Mouse (Mus musculus) heart, adult 10 weeks (tissue): Measurements from ENCODE around the gene Cacnb1. TPM values are rescaled to one million over a fixed set of nuclear protein-coding genes. Genes with fewer than 3 reads are reported as not detected.

Source experiments
- polyA plus RNA-seq: library from polyadenylated mRNA; stranded (reverse); fragments of 350-450 nt; fragmentation: Illumina TruSeq; extraction: RNeasy Lipid Tissue Mini Kit (QIAGEN cat#74804); gene quantifications from one replicate; pipeline ENCODE4 v1.2.3, GENCODE M21; 2014; ENCODE audit warnings: low read depth, low replicate concordance

Gene Cacnb1
- polyA plus RNA-seq = 7.5 TPM

GRCm38 (mm10) chr11:98022555-98023371 lies at the start of gene Cacnb1:
TSS of gene Cacnb1 (minus strand) at chr11:98023034.

GRCm38 (mm10) chr11:98052989-98053834 lies 30.4 kb upstream of the Cacnb1 start, which contains the start of gene Stac2:
TSS of gene Stac2 (minus strand) at chr11:98053462.

GRCm38 (mm10) chr11:98026570-98027296 lies 3.9 kb upstream of the Cacnb1 start, which contains the start of gene Rpl19:
TSS of gene Rpl19 (plus strand) at chr11:98026710.

DNA sequence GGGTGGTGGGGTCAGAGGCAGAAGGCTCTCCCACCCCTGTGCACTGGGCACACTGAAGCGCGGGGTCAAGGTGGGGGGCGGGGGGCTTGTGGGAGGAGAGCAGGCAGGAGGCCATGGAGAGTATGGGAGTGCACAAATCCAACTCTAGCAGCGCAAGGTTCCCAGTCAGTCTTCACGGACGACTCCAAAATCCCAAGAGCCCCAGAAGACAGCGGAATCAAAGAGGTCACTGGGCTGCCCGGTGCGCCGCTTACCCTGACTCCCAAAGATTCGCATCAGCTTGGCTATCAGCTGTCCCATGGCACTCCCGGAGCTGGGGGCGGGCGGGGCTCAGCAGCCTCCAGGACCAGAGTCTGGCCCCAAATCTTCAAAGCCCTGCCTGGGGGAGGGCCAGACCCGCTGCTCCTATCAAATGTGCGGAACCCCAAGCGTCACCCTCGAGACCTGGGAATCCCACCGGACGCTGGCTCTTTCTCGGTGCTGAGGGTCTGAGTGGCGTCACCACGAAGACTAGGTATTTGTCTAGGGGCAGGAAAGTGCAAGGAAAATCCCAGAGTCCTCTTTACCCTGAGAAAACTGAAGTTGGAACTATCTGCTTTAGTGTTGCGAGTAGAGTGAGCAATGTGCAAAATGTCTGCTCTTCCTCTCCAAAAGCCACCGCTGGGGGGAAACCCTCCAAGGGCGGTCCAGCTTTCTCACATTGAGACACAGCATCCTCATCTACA lies 27.1 kb downstream of the Cacnb1 start, which contains the start of gene Arl5c:
Arl5c (minus strand) TSS at position 618 of the 725 bp plus-strand sequence.

GRCm38 (mm10) chr11:97985727-97986677 lies 36.8 kb downstream of the Cacnb1 start, which contains the start of gene Plxdc1:
TSS of gene Plxdc1 (minus strand) at chr11:97986444.

Other genes with a start within 250 kb of the Cacnb1 start
- gene 1700001P01Rik, start 247.1 kb downstream of the Cacnb1 start, polyA plus RNA-seq = not detected
- 536 TPM for gene Rpl23, start 240.6 kb downstream of the Cacnb1 start, polyA plus RNA-seq
- gene Lasp1, start 224.0 kb downstream of the Cacnb1 start, polyA plus RNA-seq = 27.6 TPM
- gene B230217C12Rik, start 182.3 kb downstream of the Cacnb1 start, polyA plus RNA-seq = 1.1 TPM
- gene Fbxo47, start 138.9 kb downstream of the Cacnb1 start, polyA plus RNA-seq = 1.3 TPM
- 5.4 TPM for gene Plxdc1, start 36.6 kb downstream of the Cacnb1 start, polyA plus RNA-seq
- 2.7 TPM for gene Arl5c, start 26.9 kb downstream of the Cacnb1 start, polyA plus RNA-seq
- gene Rpl19, start 3.7 kb upstream of the Cacnb1 start, polyA plus RNA-seq = 942 TPM
- gene Stac2, start 30.4 kb upstream of the Cacnb1 start, polyA plus RNA-seq = 0.29 TPM
- 13.0 TPM for gene Fbxl20, start 127.4 kb upstream of the Cacnb1 start, polyA plus RNA-seq
- gene Med1, start 170.3 kb upstream of the Cacnb1 start, polyA plus RNA-seq = 22.1 TPM
- 11.7 TPM for gene Cdk12, start 180.0 kb upstream of the Cacnb1 start, polyA plus RNA-seq